Mouse (Mus musculus) megakaryocyte, embryonic 14.5 days (primary cell): ENCODE measurements at regions not wholly inside any gene's neighbourhood (a gene's known extent, or its start where the extent isn't known, plus 50 kb on each side); places are given as distances from the start of the nearest gene placed in this dataset.

ENCODE experiments used
- H3K27me3 ChIP-seq: replicated peaks from 2 replicates; pipeline ENCODE3; 2012; ENCODE audit warnings: inconsistent platforms
- H3K36me3 ChIP-seq: replicated peaks from 2 replicates; pipeline ENCODE3; 2012; ENCODE audit warnings: low read length, inconsistent platforms, mixed read lengths
- H3K4me1 ChIP-seq: 2 replicates; pipeline ENCODE4 v1.6.1; 2012; ENCODE audit warnings: inconsistent platforms
- H3K4me3 ChIP-seq: replicated peaks from 2 replicates; pipeline ENCODE3; 2012; ENCODE audit warnings: moderate library complexity, mild to moderate bottlenecking, inconsistent platforms
- H3K9me3 ChIP-seq: 2 replicates; pipeline ENCODE4 v1.6.1; 2012; ENCODE audit warnings: inconsistent platforms
- FLI1 ChIP-seq: IDR thresholded peaks from 2 replicates; pipeline ENCODE4 v1.6.1; 2012; ENCODE audit warnings: low read length, inconsistent platforms, mixed read lengths
- GATA1 ChIP-seq: IDR thresholded peaks from 3 replicates; pipeline ENCODE4 v1.6.1; 2012; ENCODE audit warnings: mixed read lengths, low read length, inconsistent platforms, borderline replicate concordance

DNA sequence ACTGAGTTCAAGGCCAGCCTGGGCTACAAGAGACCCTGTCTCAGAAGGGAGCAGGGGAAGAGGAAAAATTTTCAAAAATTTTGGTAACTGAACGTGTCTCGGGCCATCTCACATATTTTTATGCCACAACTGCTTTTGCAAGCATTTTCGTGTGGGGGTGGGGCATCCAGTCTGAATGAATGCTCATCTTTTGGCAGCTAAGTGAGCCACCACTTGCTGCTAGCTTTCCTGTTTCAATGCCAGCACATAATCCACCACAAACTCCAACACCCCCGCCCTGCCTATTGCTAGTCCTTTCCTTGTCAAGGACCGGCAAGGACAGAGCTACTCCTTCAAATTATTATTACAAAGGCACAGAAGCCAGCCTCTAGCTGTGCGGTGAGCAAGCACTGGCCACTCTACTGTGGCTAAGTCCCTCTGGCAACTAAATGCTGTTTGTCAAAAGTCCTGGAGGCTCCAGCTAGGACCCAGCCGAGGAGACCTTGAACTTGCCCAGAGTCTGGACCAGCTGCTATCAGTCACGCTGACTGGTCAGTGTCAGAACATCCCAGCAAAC lies 148.0 kb downstream of the 2410131K14Rik start:
- TF ChIP-seq FLI1, result no peak
- TF ChIP-seq GATA1, result no peak
- no peaks in the 10 kb centered on the region for H3K36me3 ChIP-seq
- no peak overlapping the region for H3K4me3 ChIP-seq
- H3K27me3 ChIP-seq, result peaks cover 61% of the 10 kb centered on the region
- peaks cover 9% of the 10 kb centered on the region; the same call in 1 of the 2 replicates for H3K4me1 ChIP-seq
- H3K9me3 ChIP-seq, result peaks cover 47% of the 10 kb centered on the region

GRCm38 (mm10) chr5:118394051-118394450 lies 149.0 kb downstream of the 2410131K14Rik start:
- Histone ChIP-seq H3K4me1 (peaks cover 9% of the 10 kb centered on the region; the same call in 1 of the 2 replicates), H3K36me3 (no peaks in the 10 kb centered on the region), H3K4me3 (no peak overlapping the region), H3K27me3 (peaks cover 56% of the 10 kb centered on the region), H3K9me3 (peaks cover 37% of the 10 kb centered on the region)
- TF ChIP-seq FLI1 (no peak), GATA1 (no peak)

DNA sequence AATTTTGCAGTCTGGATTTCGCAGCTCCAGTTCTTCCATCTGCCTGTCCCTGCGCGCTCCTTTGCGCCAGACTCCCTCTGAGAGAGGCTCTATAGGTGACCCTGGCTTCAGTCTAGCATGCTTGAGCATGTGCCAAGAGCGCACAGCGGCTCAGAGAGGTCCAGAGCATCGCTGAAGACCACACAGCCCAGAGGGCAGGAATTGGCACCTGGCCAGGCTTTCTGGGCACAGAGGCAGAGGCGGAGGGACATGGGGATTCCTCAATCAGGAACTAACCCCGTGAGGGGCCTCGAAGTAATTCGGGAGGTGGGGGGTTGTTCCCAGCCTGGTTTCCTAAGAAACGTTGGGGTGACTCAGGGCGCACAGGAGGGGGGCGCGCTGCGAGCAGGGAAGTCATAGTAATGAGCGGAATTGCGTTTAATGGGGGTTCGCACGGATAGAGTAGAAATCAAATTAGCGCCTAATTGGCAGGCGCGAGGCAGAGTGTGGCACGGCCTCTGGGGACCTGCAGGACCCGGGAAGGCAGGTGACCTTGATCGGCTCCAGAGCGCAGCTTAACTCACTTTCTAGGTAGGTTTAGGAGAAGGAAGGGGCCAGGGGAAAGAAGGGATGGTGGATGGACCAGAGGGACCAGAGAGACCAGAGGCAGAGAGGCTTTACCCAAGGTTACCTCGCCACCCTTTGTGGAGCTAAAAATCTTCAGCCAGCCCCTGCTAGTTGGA lies 151.1 kb downstream of the 2410131K14Rik start:
- Histone ChIP-seq H3K36me3 (no peaks in the 10 kb centered on the region), H3K4me3 (no peak overlapping the region), H3K4me1 (peaks cover 9% of the 10 kb centered on the region; the same call in 1 of the 2 replicates), H3K27me3 (peaks cover 63% of the 10 kb centered on the region), H3K9me3 (peaks cover 16% of the 10 kb centered on the region)
- TF ChIP-seq FLI1 (no peak), GATA1 (no peak)

GRCm38 (mm10) chr5:118400926-118401325 lies 155.9 kb downstream of the 2410131K14Rik start:
- peaks cover 60% of the 10 kb centered on the region for H3K27me3 ChIP-seq
- TF ChIP-seq GATA1 (no peak), FLI1 (no peak)
- H3K4me1 ChIP-seq, result peaks cover 11% of the 10 kb centered on the region; the same call in 1 of the 2 replicates
- no peaks in the 10 kb centered on the region for H3K36me3 ChIP-seq
- peaks cover 16% of the 10 kb centered on the region for H3K9me3 ChIP-seq
- no peak overlapping the region for H3K4me3 ChIP-seq

DNA sequence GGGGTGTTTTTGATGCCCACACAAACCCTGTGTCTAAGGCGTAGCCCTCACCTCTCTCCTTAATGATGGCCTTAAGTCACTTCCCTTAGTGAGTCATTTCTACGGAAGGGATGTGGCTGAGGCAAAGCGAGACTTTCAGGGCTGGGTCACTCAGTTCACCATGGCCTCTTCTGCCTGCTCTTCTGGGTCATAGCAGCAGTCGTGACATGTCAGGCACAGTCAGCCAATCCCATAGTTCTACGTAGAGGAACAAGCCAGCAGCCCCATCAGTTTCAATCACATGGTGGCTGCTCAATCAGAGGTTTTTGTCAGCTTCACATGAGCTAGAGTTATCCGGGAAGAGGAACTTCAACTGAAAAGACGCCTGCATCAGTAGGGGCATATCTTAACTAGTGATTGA lies 156.1 kb upstream of the Med13l start:
- Histone ChIP-seq H3K27me3 (peaks cover 40% of the 10 kb centered on the region), H3K4me3 (no peak overlapping the region), H3K4me1 (peaks cover 15% of the 10 kb centered on the region), H3K36me3 (no peaks in the 10 kb centered on the region), H3K9me3 (peaks cover 18% of the 10 kb centered on the region)
- no peak for TF ChIP-seq FLI1
- TF ChIP-seq GATA1, result no peak

- no peak for TF ChIP-seq FLI1
- TF ChIP-seq GATA1, result no peak
- Histone ChIP-seq H3K36me3 (no peaks in the 10 kb centered on the region), H3K9me3 (peaks cover 18% of the 10 kb centered on the region), H3K27me3 (peaks cover 33% of the 10 kb centered on the region), H3K4me1 (peaks cover 15% of the 10 kb centered on the region), H3K4me3 (no peak overlapping the region)
These were observed 155.1 kb upstream of the Med13l start for GRCm38 (mm10) chr5:118405421-118405820.

GRCm38 (mm10) chr5:118407451-118407850 lies 153.0 kb upstream of the Med13l start:
- Histone ChIP-seq H3K36me3 (no peaks in the 10 kb centered on the region), H3K4me1 (peaks cover 17% of the 10 kb centered on the region), H3K27me3 (peaks cover 28% of the 10 kb centered on the region), H3K4me3 (no peak overlapping the region), H3K9me3 (peaks cover 18% of the 10 kb centered on the region)
- TF ChIP-seq GATA1 (no peak), FLI1 (no peak)

GRCm38 (mm10) chr5:118407973-118408372 lies 152.5 kb upstream of the Med13l start:
- Histone ChIP-seq H3K4me3 (no peak overlapping the region), H3K27me3 (peaks cover 23% of the 10 kb centered on the region), H3K4me1 (peaks cover 19% of the 10 kb centered on the region), H3K36me3 (no peaks in the 10 kb centered on the region), H3K9me3 (peaks cover 18% of the 10 kb centered on the region)
- no peak for TF ChIP-seq GATA1
- no peak for TF ChIP-seq FLI1

GRCm38 (mm10) chr5:118408826-118409225 lies 151.7 kb upstream of the Med13l start:
- peaks cover 18% of the 10 kb centered on the region for H3K9me3 ChIP-seq
- H3K4me3 ChIP-seq, result no peak overlapping the region
- H3K4me1 ChIP-seq, result peaks cover 19% of the 10 kb centered on the region
- no peaks in the 10 kb centered on the region for H3K36me3 ChIP-seq
- H3K27me3 ChIP-seq, result peaks cover 18% of the 10 kb centered on the region
- TF ChIP-seq GATA1 (no peak), FLI1 (no peak)
